Mouse (Mus musculus) mouse embryonic stem cell (cell line): ENCODE measurements around the gene Mesd.

Experiments used
- in situ Hi-C, 2 experiments: fragments of 300-500 bp; cut with MboI; formaldehyde crosslinking; loops; 1 replicate in 1 of 2; 3 replicates in 1 of 2; pipeline ENCODE4 v1.14.3; 2019 to 2020; ENCODE audit warnings: low sequenced_read_pairs in 2 of 2, low pct_unique_long_range_greater_than_20kb in 1 of 2, mixed read lengths in 1 of 2; ENCODE audit not compliant: unreplicated experiment in 1 of 2

The Mesd gene

DNA sequence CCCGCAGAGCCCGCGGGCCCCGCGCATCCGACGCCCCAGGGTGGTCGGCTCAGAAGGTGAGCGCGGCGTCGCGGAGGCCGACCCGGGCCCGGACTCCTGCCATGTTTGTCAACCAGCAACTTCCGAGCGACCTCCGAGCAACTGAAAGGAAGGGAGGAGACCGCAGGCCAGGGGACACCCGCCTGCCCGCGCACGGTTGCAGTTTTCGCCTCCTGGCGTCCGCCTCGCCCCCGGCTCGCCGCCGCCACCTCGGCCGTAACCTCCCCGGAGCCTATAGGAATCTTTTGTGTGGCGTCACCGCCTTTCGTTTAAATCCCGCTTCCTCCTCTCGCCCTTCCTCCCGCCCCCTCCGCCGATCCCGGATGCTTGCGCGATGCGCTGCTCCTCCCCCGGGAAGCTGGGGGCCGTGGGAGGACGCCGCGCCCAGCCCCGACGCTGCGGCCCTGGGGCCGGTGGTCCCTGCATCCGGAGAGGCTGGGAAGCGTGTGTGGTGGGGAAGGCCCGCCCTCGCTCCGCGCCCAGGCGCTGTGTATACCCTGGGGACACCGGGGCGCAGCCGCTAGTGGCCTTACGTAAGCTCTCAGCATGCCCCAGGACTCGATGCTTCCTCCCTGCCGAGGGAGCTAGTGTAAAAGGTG lies at the start of gene Mesd, which contains the start of gene Tlnrd1:
Gene Mesd, plus strand, starts transcription at position 446 of the 638 bp plus-strand sequence.
Gene Tlnrd1, minus strand, starts transcription at position 285 of the 638 bp plus-strand sequence.
- in situ Hi-C loops, result no loop called here

DNA sequence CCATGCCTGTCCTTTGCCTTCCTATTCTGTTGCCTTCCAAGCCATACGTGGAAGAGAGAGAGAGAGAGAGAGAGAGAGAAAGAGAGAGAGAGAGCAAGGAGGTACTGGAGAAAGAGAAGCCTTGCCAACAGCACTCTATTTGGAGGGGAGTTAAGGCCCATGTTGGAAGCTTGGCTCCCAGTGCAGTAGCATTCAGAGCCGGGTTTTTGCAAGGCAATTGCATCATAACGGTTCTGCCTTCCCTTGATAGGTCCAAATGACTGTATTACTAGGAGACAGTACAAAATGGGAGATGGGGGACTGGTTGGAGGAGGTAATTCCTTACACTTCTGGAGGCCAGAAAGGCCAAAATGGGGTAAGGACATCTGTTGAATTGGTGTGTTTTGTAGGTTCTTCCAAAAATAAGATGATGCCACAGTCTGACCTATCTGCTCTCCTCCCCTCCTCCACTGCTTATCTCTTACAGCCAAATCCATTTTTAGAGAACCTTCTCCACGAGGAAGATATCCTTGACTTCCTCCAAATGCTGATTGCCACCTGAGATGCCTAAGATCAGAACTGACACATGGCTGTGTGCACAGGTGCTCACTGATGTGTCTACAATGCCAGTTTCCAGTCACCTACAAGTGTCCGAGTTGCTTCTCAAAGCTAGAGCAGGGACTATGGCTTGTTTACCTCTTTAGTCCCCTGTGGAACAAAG lies 45.6 kb upstream of the Mesd start:
- in situ Hi-C loops, result no loop called here

DNA sequence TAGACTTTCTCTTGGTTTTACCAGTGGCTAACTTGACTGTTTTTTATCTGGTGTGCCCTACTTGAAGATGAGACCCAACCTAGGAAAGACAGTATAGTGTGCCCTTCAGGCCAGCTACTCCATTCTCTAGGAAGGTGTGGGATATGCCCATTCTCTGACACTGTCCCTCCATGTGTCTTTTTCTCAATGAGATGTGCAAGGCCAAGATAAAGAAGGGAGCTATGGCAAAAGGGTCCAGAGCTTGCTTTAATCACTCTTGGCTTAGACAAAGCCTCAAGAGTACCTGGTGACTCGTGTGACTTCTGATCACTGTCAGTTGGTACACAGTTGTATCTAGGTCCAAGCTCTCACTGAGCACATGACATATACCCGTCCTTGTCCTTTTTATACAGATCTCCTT lies 44.2 kb upstream of the Mesd start:
- in situ Hi-C loops, result no loop called here

DNA sequence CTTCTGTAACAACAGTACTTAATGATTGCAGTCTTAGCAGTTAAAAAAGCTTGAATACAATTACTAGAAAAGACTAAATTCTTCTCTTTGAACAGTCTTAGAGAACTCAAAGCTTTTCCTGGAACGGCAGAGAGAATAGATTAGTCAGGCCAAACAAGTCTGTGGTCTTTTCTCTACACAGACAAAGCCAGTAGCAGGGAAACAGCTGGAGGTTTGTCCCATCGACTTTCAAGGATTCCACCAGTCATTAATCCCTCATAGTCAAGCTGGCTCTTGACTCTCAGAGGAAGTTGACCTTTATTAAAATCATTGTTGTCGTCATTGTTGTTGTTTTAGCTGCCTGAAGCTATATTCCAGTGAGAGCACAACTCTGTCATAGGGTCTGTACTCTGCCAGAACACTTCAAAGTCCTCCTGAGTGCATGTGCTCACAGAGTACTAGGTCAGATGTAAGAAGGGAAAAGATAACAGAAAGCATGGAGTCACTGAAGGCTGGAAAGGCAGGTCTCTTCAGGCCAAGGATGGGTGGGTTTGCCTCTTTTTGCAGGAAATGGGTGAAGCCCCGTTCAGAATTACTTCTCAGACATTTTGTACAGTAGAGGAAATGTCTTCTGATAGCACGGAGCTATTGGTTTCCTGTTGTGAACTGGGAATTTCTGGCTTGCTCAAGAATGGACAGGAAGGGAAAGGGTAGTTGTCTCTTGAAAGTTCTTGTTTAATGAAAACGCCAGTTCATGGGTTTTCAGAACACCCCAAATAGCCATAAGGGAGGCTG lies 41.6 kb upstream of the Mesd start:
- in situ Hi-C loops, result no loop called here

DNA sequence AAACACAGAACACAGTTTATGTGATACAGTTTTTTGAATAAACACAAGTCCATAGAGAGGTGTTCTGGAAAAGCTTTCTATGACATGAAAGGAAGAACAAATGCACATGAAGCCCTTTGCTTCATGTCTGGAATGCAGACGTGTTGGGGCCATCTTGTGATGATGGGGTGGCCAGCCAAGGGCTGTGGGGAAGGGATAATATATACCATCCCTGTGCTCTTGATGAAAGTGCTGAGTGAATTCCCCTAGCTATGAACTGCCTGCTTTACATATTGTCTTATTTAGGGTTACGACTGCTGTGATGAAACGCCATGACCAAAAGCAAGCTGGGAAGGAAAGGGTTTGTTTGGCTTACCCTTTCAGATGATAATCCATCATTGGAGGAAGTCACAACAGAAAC lies 39.5 kb upstream of the Mesd start:
- in situ Hi-C loops, result no loop called here

DNA sequence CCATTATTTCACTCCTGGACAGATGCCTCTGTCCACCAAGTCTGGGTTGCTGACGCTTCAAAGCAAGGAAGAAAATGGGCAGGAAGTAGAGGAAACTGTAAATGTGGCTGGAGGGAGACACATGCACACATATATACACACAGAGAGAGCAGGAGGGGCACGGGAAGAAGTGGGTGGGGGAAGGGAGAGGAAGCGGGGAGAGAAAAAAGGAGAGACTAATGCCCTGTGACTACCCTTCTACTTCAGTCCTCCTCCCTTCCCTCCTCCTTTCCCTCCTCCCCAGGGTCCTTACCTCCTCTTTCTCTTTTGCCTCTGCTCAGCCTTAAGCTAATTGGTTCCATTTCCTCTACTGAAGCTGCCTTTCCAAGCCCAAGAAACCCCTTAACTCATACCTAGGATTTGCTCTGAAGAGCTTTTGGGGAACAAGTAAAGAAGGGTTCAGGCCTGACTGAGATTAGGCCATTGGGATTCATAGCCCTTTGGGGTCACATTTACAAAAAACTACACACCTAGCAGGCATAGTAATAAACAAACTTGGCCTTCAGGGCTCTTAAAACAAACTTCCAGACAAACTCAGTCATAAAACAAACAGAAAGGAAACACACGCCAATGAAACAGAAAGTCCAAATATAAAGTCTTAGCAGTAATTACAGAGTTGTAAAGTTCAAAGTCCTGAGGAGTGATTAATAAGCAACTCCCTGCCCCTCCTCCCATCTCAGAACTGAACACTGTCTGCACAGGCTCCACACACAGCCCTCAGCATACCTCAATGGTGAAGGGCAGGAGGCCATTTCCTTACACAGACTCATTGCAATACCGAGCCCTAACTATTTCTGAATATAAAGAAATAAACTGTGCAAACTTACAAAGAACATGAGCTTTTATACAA lies 36.8 kb upstream of the Mesd start:
- in situ Hi-C loops, result no loop called here

DNA sequence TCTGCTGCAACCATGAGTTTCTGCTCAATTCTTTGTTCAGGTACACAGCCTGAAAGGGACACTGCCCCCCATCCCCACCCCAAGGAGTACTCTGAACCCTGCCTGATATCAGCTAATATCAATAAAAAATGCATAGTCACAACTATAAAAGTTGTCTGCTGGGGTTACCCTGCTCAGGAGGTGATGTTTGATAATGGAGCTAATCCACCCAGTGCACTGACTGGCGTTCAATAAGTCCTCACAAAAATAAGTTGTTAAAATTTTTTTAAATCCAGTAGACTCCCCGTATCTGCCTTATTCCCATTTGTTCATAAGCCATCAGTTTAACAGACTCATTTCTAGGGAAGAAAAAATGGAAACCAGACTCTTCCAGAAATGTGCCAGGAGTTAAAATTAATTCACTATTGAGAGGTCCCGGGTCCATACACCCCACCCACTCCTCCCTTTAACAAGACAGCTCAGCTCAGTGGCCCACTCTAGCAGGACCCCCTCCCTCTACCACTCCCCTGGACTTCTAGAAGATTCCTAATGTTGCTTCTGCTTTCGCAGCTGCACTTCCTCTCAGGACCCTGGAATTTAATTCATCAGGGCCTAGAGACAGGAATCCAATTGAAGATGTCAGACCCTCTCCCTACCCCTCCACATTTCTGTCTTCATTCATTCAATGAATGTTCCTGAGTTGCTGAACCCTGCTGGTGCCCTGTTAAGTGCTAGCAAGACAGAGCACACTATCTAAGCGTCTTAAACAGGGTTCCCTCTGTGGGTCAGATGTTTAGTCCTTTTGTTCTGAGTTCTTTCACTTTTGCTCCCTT lies 32.5 kb upstream of the Mesd start:
- in situ Hi-C loops, result no loop called here

DNA sequence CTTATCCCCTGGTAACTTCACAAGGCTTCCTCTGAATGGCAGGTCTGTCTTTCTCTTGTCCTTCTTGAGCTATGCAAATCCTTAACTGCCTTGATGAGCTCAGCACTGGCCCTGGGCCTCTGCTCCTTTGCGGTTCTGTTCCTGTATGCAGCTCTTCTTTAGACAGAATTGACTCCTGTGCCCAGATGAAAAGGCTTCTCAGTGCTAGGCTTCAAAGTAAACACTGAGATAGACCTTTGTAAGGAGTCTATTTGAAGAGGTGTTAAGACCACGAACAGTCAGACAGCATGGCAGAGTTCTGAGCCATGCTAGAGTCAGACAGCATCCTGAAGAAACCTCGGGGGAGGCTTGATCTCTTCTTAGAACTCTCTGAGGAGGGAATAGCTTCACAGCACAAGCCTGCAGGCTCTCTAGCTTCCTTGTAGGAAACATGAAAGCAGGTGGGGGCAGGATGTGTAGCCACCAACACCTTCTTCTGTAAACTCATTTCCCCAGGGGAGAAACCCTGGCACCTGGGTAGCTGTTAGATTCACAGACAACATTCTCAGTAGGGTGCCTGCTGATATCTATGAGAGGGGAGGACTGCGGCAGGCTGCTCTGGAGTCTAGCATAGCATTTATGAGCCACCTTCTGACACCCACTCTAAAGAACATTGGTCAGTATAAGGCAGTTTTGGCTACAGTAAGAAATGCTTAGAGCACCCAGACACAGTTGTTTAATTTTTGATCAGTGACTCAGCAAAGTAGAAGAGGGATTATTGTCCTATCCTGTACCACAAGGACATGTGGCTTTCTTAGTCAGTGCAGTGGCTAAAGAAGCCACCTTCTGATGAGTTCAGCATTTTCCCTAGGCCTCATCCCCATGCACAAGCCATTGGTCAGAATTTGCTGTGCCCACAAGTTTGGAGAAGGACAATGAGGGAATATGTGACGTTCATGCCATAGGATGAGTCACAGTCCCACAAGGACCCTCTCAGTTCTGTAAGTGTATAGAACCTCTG lies 31.6 kb upstream of the Mesd start:
- in situ Hi-C loops, result no loop called here

DNA sequence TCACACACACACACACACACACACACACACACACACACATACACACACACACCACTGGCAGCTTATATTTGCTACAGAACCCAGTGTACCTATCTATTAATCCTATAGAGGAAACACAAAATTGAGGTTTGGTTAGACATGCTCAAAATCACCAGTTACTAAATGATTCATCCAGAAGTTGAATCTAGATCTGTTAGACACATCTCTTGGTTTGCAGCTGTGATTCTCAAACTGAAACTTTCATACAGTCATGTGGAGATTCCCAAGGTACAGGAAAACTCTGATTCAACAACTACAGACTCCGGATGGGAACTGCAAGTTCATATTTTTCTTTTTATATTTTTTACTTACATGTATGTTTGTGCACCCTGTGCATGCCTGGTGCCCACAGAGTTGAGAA lies 29.1 kb upstream of the Mesd start:
- in situ Hi-C loops, result no loop called here

DNA sequence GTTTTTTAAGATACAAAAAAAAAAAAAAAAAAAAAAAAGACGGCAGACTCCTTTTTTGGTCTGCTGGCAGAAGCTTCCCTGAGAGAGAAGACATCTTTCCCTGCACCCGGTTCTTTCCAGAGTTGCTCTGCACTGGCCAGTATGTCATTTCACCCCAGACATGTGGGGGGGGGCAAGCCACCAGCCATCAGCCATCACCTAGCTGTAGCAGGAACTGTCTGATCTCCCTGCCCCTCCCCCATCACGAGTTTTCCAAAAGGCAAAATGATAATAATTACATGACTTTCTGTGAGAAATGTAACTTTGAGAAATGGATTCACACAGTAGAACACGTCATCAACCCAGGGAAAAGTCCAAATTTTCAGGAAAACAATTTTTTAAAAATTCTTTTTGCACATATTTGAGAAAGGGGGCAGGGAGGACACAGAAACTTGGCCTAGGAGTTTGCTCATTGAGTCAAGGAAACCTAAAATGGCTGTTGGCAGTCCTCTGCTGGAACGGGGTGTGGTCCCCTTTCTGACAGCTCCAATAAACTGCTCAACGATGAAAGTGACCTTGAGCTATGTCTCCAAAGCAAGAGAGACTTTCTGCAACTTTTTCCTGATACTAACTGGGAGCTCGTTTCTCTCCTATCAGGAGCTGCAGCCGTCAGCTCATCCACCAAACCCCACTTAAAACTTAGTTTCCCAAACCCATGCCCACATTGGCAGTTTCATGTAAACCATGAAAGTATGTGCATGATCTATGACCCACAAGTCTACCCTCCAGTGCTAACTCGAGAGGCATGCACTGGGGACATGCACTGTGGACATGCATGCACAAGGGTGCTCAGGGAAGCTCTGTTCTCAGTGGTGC lies 27.7 kb upstream of the Mesd start:
- in situ Hi-C loops, result no loop called here

DNA sequence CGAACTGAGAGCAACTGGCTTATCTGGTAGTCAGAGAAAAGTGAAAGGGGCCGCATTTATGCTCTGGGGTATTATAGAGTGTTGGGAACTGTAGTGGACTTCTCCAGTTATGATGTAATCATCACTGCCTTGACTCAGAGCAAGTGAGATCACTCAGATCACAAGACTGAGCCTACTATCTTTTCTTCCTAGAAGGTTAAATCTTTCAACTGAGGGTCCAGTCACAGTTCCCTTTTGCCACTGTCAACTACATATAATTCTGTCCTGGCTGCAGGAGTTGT lies 27.1 kb upstream of the Mesd start:
- in situ Hi-C loops, result no loop called here

DNA sequence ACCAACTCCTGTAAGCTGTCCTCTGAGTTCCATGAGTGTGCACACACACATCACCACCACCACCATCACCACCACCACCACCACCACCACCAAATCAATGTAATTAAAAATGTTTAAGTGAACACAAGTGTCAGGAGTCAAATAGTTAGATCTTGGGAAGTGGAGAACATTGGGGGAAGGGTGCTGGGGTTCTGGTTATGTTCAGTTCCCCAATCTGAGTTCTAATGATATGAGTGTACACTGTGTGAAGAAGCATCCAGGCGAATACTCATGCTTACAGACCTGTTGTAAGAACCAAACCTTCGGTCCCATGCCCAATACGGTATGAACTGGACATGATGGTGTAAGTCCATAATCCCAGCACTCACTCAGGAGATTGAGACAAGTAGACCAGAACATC lies 26.3 kb upstream of the Mesd start:
- in situ Hi-C loops, result no loop called here

DNA sequence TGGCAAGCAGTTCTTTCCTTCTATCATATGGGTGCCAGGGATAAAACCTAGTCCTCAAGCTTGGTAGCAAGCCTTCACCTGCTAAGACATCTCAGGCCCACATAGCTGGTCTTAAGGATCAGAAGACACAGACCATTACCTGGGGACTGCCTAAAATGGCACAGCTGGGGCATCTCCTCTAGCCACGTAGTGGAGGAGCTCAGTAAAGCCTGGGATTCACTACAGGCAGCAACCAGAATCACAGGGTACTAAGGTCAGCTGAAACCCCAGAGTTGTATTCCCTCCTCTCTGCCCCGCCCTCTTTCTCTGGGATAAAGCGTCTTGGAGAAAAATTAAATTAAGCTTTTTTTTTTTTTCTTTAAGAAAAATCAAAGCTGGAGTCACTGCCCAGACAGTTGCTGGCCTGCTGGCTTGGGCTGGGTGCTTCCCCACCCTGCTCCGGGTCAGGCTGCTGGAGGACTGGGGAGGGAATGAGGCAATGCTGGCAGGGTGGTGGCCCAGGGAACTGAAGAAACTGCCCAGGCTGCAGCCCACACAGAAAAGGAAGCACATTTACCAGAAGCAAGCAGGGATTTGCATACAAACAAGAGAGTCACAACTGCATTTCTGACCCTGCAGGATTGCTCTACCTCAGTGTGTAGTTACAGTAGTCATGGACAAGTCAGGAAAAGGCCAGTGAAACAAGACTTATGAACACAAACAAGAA lies 24.7 kb upstream of the Mesd start:
- in situ Hi-C loops, result no loop called here

DNA sequence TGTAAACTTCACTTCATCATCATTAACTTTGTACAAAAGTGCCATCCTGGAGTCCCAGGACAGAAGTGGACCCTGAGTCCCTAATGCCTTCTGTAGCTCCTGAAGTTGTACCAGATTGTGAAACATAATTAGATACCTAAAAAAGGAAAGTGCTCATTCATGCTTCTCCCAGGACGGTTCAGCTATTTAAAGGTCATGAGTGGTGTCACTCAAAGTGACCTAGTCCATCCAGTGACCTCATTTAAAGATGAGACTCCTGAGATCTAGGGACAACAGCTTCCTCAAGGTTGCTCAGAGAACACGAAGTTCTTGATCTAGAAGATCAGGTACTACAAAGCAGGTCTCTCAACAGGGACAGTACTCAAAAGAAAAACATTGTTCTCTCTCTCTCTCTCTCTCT lies 20.7 kb upstream of the Mesd start:
- in situ Hi-C loops, result no loop called here

DNA sequence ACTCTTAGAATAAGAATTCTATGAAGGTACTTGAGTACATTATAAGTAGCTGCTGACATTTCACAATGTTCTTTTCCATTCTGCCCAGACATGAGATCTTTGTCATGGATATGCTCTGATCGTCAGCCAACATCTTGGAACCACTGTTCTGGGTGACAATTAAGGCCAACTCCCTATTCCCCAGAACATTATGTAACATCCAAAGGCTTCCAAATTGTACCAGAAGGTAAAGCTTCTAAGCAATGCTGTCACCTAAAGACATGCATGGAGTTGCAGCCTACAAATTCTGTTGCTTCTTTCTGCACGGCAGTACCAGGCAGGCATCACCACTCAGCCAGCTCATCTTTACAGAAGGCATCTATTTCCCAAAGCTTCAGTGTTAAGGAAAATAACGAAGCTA lies 16.1 kb upstream of the Mesd start:
- in situ Hi-C loops, result no loop called here
